Mouse (Mus musculus): Measurements from ENCODE around the gene Def8.

Def8 gene

DNA sequence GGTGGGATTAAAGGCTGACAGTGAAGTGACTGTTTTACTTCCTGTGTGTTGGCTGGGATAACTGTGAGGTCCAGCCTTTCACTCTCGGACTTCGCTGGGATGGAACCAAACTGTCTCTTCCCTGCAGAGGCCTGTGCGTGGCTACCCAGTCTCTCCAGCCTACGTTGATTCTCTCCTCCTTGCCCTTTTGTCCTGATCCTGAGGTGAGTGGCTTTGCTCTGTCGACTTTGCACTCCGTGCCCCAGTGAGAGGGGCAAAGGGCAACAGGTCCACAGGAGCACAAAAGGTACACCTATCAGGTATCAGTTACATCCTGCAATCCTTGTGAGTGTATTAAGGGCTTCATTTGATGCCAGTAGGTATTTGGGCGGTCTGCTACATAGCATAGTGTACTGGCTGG, at the start of gene Def8:
Def8 (plus strand) TSS at position 87 of the 400 bp plus-strand sequence.
- no peak for DNase-seq (ENCODE audit: extremely low read depth, low read depth)

DNA sequence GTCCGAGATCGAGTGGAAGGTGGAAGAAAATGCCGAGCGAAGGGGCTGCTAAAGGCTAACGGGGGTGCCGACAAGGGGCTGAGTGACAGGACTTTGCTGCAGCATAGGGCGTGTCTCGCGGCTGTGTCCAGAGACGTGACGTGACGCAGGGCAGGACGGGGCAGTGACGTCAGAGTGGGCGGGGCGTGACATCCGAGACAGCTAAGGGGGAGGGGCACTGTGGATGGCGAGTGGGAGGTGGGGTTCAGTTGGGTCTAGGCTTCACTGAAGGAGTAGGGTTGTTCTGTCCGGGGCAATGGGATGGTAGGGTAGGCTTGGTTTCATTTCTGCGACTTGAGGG, 49.1 kb upstream of the Def8 start:
- DNase-seq (ENCODE audit: extremely low read depth, low read depth) = peak; percentile 65

DNA sequence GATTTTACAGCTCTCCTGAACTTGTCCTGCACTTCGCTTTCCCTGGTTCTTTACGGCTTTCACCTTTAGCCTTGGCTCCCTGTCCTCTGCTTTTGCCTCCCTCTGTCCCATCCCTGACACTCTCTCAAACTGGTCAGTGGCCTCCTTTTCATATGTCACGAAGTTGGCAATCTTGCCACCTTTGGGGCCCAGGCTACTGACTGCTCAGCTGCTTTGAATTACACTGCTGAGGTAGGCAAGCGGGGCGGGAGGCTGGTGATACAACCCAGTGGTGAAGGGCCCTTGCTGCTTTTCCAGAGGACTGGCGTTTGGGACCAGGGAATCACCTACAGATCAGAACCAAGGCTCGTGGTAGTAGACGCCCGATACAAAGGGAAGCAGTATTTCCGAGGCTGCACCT, 47.6 kb upstream of the Def8 start:
- no peak for DNase-seq (ENCODE audit: extremely low read depth, low read depth)

DNA sequence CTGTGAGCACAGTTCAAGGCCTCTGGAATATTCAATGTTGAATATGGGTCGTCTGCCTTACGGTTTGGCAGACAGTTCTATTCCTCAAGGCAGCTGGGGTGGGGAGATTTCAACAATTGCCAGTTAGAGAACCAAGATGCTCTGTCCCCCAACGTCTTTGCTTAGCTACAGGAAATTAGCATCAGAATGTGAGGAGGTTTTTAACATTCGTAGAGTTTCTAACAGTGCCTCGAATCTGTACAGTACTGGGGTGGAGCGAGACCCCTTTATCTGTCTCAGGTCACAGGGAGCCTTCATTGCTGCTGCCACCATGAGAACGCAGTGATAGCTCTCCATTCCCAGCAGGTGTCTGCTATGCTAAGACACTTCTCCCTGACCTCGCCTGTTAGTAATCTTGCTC, 47.2 kb upstream of the Def8 start:
- DNase-seq (ENCODE audit: extremely low read depth, low read depth) = no peak

GRCm38 (mm10) chr8:123381711-123382110, 41.6 kb upstream of the Def8 start:
- no peak for DNase-seq (ENCODE audit: extremely low read depth, low read depth)

GRCm38 (mm10) chr8:123382516-123382915, 40.8 kb upstream of the Def8 start:
- no peak for DNase-seq (ENCODE audit: extremely low read depth, low read depth)

DNA sequence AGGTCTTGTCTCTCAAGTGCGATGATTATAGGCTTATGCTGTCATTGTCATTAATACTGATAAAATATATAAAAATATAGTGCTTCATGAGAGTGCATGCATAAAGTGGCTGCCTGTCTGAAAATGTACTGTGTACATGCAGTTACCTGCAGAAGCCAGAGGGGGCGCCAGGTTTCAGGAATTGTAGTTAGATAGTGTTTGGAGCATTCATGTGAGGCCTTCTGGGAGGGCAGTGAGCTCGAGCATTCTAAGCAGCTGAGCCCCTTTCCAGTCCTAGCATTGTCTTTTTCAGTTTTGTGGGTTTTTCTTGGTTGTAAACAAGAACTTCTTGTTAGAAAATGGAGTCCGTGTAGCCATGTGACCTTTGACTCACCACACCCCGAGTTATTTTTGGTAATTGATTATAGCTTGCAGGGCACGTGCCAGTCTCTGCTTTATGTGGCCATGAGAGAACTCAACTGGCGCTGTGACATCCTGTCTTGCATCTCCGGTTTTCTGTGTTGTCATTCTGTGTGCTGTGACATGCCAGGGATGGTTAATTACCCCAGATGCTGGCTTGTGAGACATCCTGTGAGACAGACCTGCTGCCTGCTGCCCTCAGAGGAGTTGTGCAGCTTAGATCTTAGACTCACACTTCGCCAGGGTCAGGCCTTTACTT, 38.3 kb upstream of the Def8 start:
- peak; percentile 19 for DNase-seq (ENCODE audit: extremely low read depth, low read depth)

DNA sequence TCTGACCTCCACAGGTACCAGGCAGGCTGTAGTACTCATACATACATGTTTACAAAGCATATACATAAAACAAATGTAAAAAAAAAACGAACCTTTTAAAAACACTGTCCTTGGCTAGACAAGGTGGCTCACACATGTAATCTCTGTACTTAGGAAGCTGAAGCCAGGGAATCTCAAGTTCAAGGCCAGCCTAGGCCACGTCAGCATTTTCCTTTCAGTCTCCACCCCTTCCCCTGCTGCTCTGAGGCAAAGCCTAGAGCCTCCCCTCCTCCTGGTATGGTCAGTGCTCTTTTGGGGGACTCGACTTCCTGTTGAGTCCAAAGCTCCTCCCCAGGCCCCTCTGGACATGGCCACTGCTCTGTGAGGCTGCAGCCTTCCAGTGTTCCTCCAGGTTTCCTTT, 36.3 kb upstream of the Def8 start:
- DNase-seq (ENCODE audit: extremely low read depth, low read depth) = no peak

- no peak for DNase-seq (ENCODE audit: extremely low read depth, low read depth)
Measured at GRCm38 (mm10) chr8:123387801-123388200, 35.5 kb upstream of the Def8 start.

DNA sequence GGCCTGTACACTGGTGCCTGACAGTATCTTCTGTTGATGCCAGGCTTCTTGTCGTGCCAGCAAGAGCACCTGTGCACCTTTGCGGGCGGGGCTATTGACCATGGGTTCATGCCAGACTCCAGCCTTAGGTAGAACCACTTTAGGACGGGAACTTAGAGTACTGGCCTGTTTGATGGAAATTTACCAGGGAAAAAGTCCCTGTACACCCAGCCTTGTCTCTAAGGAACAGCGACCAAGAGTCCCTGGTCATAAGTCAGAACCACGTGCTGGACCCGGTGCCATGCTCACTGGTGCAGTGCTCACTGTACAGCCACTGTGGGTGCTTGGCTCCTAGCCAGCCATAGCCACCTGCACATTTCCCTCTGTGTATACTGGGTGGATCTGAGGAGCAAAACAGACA, 34.3 kb upstream of the Def8 start:
- DNase-seq (ENCODE audit: extremely low read depth, low read depth) = no peak

GRCm38 (mm10) chr8:123398308-123398707, 25.0 kb upstream of the Def8 start:
- no peak for DNase-seq (ENCODE audit: extremely low read depth, low read depth)

DNA sequence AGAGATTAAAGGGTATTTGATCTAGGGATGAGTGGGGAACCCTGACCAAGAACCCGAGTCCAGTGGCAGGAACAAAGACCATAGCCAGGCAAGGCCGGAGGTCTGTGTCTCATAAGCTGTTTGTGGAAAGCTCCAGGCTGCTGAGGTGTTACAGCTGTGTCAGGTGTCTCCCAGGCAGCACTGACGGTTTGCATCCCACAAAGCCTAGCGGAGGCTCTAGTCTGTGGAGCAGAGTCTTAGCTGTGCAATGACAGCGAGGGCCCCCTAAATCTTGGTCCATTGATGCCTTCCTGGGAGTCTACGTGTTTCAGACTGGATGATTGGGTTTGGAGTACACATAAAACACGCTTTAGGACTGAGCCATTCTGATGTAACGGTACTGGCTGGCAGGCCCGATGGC, 21.4 kb upstream of the Def8 start:
- DNase-seq (ENCODE audit: extremely low read depth, low read depth) = no peak

DNA sequence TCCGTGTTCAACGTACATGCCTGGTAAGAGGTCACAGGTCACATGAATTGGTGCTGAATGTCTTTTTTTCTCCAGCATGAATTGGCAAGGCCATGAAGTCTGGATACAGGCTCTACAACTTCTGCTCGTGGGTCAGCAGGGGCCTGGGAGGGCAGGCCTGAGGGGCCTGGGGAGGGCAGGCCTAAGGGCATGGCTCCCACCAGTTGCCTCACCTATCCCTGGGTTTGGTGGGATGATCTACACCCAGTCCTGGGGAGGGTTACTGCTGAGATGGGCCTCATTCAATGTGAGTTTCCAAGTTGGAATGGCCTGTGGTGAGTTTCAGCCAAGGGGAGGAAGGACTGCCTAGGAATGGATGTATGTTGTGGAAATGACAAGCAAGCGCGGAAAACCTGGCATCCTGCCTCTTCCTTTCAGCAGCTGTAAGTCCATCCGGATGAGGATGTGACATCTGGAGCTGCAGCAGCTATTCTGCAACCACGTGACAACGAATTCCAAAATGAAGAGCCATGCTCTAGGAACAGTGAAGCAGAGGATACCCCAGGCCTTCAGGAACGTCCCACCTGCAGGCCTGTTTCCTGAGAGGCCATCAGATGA, 20.5 kb upstream of the Def8 start:
- DNase-seq (ENCODE audit: extremely low read depth, low read depth) = no peak

DNA sequence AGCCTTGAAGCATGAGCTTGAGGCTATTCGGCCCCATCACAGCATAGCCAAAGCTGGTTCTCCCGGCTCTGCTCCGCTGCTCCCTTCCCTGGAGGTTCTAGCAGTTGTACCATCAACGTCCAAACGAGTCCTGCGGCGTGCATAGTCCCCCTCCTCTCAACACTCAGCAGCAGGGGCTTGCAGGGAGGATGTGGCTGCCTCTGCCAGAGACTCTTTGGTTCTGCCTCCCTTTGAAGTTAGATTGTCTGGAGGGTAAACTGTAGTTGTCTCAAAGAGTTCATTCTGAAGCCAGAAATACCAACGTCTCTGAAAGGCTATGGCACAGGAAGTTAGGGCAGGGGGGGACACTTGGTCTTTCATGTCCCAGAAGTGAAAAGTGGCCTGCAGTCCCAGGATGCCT, 18.8 kb upstream of the Def8 start:
- no peak for DNase-seq (ENCODE audit: extremely low read depth, low read depth)

DNA sequence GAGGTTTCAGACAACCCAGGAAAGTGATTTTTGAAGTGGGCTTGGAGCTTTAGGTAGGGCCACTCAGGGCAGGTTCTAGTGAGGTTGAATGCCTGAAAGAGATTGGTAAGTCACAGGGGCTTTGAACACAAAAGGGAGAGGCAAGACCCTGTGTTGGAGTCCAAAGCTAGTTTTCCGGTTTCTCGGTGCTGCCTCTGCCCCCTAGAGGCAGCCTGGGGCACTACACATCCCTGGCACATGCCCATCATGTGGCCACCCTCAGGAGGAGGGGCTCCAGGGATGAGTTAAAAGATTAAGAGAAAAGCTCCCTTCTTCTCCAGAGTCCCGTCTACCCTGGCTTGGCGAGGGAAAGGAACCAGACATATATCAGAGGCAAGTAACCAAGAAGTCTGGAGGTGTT, 16.5 kb upstream of the Def8 start, which contains the start of gene Mc1r:
Mc1r (plus strand) TSS at position 322 of the 400 bp plus-strand sequence.
- DNase-seq (ENCODE audit: extremely low read depth, low read depth) = no peak

GRCm38 (mm10) chr8:123407612-123408011, 15.7 kb upstream of the Def8 start:
- no peak for DNase-seq (ENCODE audit: extremely low read depth, low read depth)

- peak; percentile 80 for DNase-seq (ENCODE audit: extremely low read depth, low read depth)
Measured at GRCm38 (mm10) chr8:123408586-123409544, 14.5 kb upstream of the Def8 start.

DNA sequence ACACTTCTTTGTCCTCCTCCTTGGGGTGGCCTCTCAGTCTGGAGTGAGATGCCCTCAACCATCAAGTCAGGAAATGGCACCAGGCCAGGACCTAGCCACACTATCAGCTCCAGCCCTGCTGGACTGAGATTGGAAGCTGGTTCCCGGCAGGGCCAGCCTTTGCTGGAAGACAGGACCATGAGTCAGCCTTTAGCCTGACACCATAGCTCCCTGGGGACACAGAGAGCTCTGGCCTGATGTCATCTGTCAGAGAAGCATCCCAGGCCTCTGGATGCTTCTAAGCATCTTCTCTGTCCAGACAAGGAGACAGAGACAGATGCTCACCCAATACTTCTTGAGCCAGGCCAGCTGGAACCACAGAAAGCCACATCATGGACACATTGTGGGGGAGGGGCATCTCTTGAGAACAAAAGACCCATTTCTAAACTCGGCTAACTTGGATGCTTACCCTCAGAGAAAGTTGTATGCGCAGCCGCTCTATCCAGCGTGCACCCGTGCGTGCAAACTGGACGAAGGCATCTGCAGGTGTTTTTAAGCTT, 13.2 kb upstream of the Def8 start:
- DNase-seq (ENCODE audit: extremely low read depth, low read depth) = no peak

GRCm38 (mm10) chr8:123410788-123411187, 12.5 kb upstream of the Def8 start:
- DNase-seq (ENCODE audit: extremely low read depth, low read depth) = no peak

DNA sequence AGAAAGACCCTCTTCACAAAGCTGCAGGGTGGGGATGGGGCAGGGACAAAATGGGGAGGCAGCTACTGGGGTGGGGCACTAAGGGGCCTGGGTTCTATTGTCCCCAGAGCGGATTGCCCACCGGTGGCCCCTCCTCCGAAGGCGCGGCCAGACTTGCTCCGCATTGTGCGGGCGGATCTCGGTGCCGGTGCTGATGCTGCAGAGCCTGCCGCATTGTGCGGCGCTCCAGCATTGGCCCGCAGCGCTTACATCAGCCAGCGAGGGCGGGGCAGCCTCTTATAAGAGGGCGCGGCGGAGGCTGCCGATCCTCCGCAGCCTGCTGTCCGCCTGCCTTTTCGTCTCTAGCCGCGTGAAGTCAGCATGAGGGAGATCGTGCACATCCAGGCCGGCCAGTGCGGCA, 12.1 kb upstream of the Def8 start, which contains the start of gene Tubb3:
Tubb3 (plus strand) TSS at position 179 of the 400 bp plus-strand sequence.
- DNase-seq (ENCODE audit: extremely low read depth, low read depth) = no peak

- no peak for DNase-seq (ENCODE audit: extremely low read depth, low read depth)
Measured at GRCm38 (mm10) chr8:123411781-123412327, 11.5 kb upstream of the Def8 start.

Data from MEL-GATA-1-ER (cell line).